Mouse (Mus musculus): ENCODE measurements around the gene Bckdk.
A peak's percentile ranks its signal among the peaks of the same experiment; 100 is the strongest.

- TF ChIP-seq CTCF (IDR thresholded peaks at IDR 0.05; ENCODE audit: low read depth) (peak; percentile 97), EP300 (IDR thresholded peaks at IDR 0.05; ENCODE audit: low read depth) (no peak)
These were observed 31.3 kb downstream of the Bckdk start for GRCm38 (mm10) chr7:127935028-127935722.

All from heart, postnatal 0 days (tissue).